Mouse (Mus musculus): ENCODE measurements at regions not wholly inside any gene's neighbourhood (a gene's known extent, or its start where the extent isn't known, plus 50 kb on each side); places are given as distances from the start of the nearest gene placed in this dataset.

- DNase-seq (ENCODE audit: low spot score in 2 of 2): no peak
Observed at GRCm38 (mm10) chr15:70982719-70983118, 2851.6 kb upstream of the Gm6569 start.

GRCm38 (mm10) chr15:70987973-70988570, 2846.3 kb upstream of the Gm6569 start:
- DNase-seq (ENCODE audit: low spot score in 2 of 2): no peak

DNA sequence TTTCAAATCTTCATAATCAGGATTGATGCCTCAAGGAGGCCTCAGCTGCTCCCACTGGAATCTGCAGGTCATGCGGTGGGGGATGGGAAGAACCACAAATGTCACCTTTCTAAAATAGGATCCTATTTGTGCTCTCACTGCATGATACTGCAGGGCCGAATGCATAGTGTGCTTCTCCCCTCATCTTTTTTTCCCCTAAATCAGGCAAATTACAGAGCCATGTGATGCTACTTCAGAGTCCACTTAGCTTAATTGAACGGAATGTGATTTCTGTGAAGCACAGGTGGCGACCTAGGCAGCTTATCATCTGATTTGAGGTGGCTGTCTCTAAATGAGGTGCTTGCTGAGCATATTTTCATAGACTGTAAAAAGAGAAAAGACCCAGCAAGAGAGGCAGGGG, 2841.0 kb upstream of the Gm6569 start:
- no peak for DNase-seq (ENCODE audit: low spot score in 2 of 2)

DNA sequence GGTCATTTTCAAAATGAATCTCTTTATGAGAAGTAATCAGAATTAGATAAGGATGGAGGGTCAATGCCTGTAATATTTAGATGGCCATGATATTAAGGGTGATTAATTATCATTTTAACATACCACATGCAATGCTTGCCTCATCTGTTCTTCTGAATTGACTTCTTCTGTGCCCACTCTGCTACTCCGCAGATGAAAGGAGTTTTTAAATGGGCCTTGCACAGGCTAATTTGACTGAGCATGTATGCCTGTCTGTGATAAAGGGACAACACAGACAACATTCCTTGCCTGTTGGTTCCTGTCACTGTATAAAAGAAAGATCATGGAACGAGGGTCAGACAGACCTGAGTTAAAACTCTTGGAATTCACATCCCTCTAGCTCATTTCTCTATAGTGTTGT, 2824.0 kb upstream of the Gm6569 start:
- DNase-seq (ENCODE audit: low spot score in 2 of 2): no peak

DNA sequence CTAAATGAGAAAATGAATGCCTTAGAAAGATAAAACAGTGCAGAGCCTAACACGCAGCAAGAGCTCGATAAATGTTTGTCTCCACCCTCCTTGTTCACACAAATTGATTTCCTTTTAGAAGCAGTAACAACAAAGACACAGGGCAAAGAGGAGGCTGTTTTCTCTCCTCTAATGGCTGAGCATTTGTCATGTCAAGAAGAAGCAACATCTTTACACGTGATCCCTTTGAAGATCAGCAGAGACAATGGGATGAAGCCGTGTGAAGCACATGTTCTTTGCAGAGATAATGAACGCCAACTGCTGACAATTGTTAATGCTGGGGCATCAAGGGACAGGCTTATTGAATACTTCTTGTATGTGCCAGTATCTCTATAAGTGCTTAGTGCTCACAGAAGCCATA, 2823.6 kb upstream of the Gm6569 start:
- DNase-seq (ENCODE audit: low spot score in 2 of 2): no peak

DNA sequence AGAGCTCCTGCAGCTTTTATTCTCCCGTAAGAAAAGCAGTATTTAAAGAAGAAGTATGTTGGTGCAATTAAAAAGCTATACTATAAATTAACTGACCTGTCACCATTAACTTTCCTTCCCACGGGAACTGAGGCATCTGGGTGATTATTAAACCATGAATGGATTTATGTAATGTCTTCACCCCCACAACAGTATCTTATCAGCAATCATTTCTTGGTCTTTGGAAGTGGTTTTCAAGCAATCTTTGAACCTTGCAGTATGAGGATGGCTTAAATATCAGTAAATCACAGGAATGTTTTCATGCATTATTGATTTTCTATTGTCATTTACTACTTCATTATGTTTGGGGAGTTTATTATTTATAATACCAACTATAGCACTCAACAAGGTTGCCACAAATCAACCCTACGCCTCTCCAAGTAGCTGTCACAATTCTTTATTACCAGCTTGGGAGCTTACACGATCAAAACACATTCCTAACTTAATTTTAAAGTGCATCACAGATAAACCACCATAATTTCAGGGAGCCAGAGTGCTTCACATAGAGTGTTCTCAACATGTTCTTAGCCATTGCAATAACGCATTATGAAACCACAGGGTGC, 2780.0 kb upstream of the Gm6569 start:
- DNase-seq (ENCODE audit: low spot score in 2 of 2): no peak

GRCm38 (mm10) chr15:71086367-71086997, 2747.9 kb upstream of the Gm6569 start:
- no peak for DNase-seq (ENCODE audit: low spot score in 2 of 2)

- DNase-seq (ENCODE audit: low spot score in 2 of 2): peak; percentile 9 to 25
Observed at GRCm38 (mm10) chr15:71099111-71099510, 2735.2 kb upstream of the Gm6569 start.

DNA sequence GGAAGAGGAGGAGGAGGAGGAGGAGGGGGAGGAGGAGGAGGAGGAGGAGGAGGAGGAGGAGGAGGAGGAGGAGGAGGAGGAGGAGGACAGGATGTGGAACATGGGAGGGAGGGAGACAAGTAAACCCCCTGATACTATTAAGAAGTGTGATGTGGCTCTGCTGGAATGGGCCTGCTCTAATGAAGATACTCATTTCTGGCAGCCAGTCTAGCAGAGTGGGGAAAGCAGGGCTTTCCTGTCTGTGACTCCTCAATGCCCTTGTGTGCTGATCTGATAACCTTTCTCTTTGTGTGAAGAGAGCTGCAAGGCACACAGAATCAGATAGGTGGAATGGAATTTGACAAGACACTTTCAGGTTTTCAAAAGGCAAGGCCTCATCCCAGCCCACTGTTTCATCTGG, 2704.6 kb upstream of the Gm6569 start:
- DNase-seq (ENCODE audit: low spot score in 2 of 2): no peak

GRCm38 (mm10) chr15:71157680-71158079, 2676.7 kb upstream of the Gm6569 start:
- no peak for DNase-seq (ENCODE audit: low spot score in 2 of 2)

DNA sequence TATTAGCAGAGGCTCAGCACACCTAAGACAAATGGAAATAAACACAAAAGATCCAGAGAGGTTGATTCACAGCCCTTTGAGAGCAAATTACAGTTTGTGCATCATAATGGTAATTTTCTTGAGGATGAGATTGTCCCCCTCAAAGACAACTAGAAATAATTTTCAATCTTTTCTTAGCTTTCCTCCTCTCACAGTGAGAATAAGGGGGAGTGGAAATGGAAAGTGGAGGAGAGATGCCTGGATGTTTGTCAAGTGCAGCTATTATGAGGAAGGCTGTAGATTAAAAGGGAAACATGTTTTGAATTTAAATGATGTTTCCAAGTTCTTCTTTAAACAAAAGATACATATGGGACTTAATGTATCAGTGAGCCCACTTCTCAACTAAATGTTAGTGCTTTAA, 2672.3 kb upstream of the Gm6569 start:
- no peak for DNase-seq (ENCODE audit: low spot score in 2 of 2)

DNA sequence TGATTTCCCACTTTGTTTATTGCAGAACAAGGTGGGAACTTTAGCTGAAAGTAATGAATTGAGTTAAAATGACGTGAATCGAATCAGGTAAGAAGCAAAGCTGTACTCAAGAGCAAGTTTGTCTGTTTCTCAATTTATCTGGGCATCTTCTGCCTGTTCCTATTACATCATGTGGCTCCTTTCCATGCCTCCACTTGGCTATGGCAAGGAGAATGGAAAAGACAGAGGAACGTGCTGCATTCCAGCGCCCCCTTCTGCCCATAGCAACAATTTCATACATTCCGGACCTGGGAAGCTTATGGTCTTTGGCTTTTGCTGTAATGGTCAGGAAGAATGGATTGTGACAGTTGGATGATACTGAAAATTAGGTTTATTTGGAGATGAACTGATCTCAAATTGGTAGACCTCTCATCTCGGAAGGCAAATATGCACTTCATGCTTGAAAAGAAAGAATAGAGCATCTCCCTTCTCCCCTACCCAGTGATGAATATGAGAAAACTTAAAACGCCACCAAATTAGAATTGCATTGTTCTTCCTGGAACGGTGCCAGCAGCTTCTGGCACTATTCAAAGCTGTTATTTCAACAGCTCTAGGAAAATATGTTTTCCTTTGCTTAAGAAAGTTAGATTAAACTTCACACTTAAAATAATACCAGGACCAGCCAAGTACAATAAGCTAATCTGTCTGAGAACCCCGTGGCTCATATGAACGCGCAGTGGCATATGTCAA, 2639.2 kb upstream of the Gm6569 start:
- peak; percentile 43 to 53 for DNase-seq (ENCODE audit: low spot score in 2 of 2)

DNA sequence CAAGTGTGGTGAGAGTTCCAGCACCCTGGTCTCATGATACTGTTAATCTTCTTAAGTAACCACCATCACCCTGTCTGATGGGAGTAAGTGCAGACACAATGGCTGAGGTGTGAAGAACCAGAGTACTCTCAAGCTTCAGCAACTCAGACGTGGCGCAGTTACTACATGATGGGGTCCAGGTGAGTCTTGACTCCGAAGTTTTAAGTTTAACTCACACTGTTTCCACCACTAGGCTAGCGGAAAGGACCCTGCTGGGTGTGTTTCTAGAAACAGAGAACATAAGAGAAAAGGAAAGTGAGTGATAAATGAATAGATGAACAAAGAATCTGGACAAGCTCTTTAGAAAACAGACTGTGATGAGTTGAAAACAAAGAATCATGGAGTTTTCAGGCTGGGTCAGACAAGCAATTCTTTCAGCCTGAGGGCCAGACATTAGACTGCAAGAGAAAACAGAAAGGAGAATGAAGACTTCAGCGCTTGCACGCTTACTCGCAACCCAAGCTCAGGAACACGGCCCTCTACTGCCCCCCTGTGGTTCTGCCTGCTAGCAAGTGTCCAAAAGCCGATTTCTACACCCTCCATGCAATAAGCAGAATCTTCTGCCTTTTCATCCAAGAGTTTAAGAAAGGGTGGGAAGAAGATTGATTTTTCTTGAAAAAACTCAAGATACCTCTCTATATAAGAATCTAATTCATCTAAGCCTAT, 2593.6 kb upstream of the Gm6569 start:
- DNase-seq (ENCODE audit: low spot score in 2 of 2): peak; percentile 72 to 90

DNA sequence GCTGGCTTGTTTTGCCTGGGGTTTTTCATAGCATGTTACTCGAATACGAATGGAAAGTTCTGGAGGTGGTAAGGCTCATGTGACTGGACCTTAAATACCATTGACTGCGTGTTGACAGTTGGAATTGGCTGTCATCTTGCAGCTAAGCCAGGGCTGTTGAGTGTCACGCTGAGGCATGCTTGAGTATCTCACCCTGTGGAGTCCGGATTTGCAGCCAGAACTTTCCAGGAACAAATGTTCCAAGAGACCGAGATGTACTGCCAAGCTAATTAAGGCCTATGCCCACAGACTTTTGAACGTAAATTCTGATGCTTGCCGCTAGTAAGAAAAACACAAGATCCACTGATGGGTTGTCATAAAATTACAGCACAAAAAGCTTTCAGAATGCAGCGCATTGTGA, 2590.8 kb upstream of the Gm6569 start:
- DNase-seq (ENCODE audit: low spot score in 2 of 2): peak; percentile 33 to 64

DNA sequence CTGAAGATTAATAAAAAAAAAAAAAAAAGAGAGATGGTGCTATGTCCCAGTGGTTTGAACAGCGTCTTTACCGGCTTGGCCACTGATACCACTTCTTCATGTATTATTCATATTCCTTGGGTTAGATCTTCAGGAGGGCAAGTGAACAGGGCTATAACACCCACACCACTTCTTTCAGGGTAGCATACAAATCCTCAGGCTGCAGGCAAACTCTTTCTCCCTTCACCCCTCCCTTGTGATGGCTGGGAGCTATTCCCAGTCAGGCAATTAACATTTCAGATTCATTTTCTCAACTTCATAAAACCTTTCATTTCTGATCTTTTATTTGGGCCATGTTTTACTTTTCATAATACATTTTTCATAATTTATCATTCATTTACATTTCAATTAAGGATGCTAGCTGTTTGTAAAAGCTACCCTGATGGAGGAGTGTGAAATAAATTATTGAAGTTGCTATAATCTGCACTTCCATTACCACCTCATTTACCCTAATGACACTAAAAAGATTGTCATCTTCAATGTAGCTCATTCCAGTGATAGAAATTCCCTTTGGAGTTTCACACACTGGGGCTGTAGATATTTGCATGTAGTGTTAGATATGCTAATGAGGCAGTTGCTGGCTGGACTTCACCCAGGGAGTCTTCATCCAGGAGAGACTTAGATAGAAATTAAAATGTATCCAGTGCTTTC, 2558.3 kb upstream of the Gm6569 start:
- no peak for DNase-seq (ENCODE audit: low spot score in 2 of 2)

DNA sequence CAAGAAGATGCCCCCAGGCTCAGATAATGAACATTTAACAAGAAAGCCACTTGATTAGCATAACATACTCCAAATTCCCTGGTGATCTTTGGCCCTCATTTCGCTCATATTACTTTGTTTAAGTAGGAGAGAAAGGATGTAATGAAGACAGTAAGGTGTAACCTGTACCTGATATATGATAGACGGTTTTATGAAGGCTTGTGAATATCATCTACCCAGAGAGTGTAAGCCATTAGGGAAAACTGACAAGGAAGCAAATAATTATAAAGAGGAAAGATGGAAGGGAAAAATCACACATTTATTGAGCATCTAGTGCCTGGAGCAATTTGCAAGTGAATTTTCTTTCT, 2557.8 kb upstream of the Gm6569 start:
- no peak for DNase-seq (ENCODE audit: low spot score in 2 of 2)

DNA sequence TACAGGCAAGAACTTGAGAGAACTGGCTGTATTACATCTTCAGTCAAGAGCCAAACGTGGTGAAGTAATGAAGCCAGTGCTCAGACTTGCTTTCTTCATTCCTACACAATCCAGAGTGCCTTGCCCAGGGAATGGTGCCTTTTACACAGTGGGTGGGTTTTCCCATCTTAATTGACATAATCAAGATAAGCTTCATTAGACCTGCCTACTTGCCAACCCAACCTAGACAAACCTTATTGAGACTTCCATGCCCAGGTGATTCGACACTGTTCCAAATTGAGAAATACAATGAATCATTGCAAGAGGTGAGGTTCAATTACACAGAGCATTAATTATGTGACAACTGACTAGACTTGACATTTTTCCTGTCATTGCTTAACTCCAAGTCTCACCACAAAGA, 2557.0 kb upstream of the Gm6569 start:
- DNase-seq (ENCODE audit: low spot score in 2 of 2): no peak

DNA sequence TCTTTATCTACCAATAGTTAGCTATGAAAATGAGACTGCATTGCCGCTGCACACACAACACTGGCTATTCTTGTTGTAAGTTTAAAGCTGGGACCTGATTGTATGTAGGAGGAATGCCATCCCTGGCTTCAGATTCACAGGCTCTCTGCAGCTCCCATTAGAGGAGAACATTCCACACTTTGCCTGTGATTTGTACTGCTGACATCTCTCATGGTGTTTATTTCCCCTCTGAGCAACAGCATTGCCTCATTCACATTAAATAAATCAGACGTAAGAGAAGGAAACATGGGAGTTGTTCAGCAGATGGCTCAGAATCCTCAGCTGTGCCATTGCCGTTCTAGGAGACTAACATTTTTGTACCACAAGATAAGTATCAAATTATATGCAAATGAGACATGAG, 2550.6 kb upstream of the Gm6569 start:
- peak; percentile 23 to 31 for DNase-seq (ENCODE audit: low spot score in 2 of 2)

- no peak for DNase-seq (ENCODE audit: low spot score in 2 of 2)
Observed at GRCm38 (mm10) chr15:71302541-71302940, 2531.8 kb upstream of the Gm6569 start.

DNA sequence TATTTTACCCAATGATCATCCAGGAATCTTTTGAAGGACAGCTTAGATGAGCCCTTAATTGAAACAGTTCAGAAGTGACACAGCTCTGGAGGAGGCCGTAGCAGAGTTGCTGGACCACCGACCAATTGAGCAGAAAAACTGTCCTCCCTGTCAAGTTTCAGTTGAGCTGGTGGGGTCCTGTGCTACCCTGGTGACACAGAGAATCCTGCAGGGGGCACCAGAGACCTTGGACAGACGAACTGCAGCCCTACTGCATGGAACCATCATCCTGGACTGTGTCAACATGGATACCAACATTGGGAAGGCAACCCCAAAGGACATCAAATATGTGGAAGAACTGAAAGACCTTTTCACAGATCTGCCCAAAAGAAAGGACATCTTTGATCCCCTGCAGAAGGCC, 2524.1 kb upstream of the Gm6569 start:
- no peak for DNase-seq (ENCODE audit: low spot score in 2 of 2)

- DNase-seq (ENCODE audit: low spot score in 2 of 2): no peak
Observed at GRCm38 (mm10) chr15:71326596-71326995, 2507.8 kb upstream of the Gm6569 start.
